Mouse (Mus musculus) MEL (cell line): ENCODE measurements around the gene Slc25a19. TPM values are rescaled to one million over a fixed set of nuclear protein-coding genes. Genes with fewer than 3 reads are reported as not detected.

Experiments
- DNase-seq: peaks from one replicate; pipeline ENCODE4 v3.0.0; 2011; ENCODE audit warnings: low read depth, low spot score
- H3K27ac ChIP-seq: 2 replicates; pipeline ENCODE4 v1.5.1; 2012; ENCODE audit warnings: low read depth, mild to moderate bottlenecking, control low read depth, low read length, moderate library complexity; ENCODE audit not compliant: control insufficient read depth
- H3K27me3 ChIP-seq, 2 experiments: fragments of 150-350 bp in 1 of 2; sonication (generic) in 1 of 2; 2 replicates each; pipeline ENCODE4 v1.6.1; 2012; ENCODE audit warnings: low read length in 2 of 2, mild to moderate bottlenecking in 2 of 2, improper control_type of control experiment in 1 of 2, moderate library complexity in 1 of 2; ENCODE audit not compliant: insufficient read depth in 2 of 2, control insufficient read depth in 1 of 2
- H3K36me3 ChIP-seq, 2 experiments: 2 replicates each; pipeline ENCODE4 v1.6.1; 2012 to 2014; ENCODE audit warnings: low read length in 2 of 2, improper control_type of control experiment in 1 of 2, inconsistent platforms in 1 of 2, mild to moderate bottlenecking in 1 of 2; ENCODE audit not compliant: insufficient read depth in 2 of 2, control insufficient read depth in 1 of 2
- H3K4me1 ChIP-seq, 2 experiments: fragments of 150-350 bp in 1 of 2; sonication (generic) in 1 of 2; 2 replicates each; pipeline ENCODE4 v1.6.1; 2012; ENCODE audit warnings: low read length in 2 of 2, improper control_type of control experiment in 1 of 2, mild to moderate bottlenecking in 1 of 2; ENCODE audit not compliant: insufficient read depth in 2 of 2, control insufficient read depth in 1 of 2
- H3K4me3 ChIP-seq, 2 experiments: fragments of 150-350 bp in 1 of 2; sonication (generic) in 1 of 2; 2 replicates each; pipeline ENCODE4 v1.5.1; 2012; ENCODE audit warnings: low read depth in 2 of 2, low read length in 2 of 2, mild to moderate bottlenecking in 2 of 2, moderate library complexity in 2 of 2, control low read depth in 1 of 2, improper control_type of control experiment in 1 of 2; ENCODE audit not compliant: control insufficient read depth in 1 of 2, insufficient read depth in 1 of 2
- H3K79me2 ChIP-seq: 2 replicates; pipeline ENCODE4 v1.6.1; 2012; ENCODE audit warnings: mild to moderate bottlenecking, low read length, moderate library complexity; ENCODE audit not compliant: control insufficient read depth, poor library complexity, insufficient read depth
- H3K9ac ChIP-seq: 2 replicates; pipeline ENCODE4 v1.6.1; 2012; ENCODE audit warnings: low read depth, mild to moderate bottlenecking, control low read depth, low read length, moderate library complexity; ENCODE audit not compliant: control insufficient read depth, poor library complexity, severe bottlenecking
- H3K9me3 ChIP-seq: fragments of 150-350 bp; sonication (generic); replicated peaks from 2 replicates; pipeline ENCODE4 v1.6.1; 2012; ENCODE audit warnings: mild to moderate bottlenecking, low read length, improper control_type of control experiment, moderate library complexity; ENCODE audit not compliant: insufficient read depth
- BHLHE40 ChIP-seq: IDR thresholded peaks from 2 replicates; pipeline ENCODE4 v1.6.1; 2012; ENCODE audit warnings: low read depth, mild to moderate bottlenecking, inconsistent platforms, low read length, improper control_type of control experiment, borderline replicate concordance
- CHD1 ChIP-seq: IDR thresholded peaks from 2 replicates; pipeline ENCODE4 v1.6.1; 2012; ENCODE audit warnings: low read depth, mild to moderate bottlenecking, inconsistent platforms, low read length, improper control_type of control experiment
- E2F4 ChIP-seq: IDR thresholded peaks from 2 replicates; pipeline ENCODE4 v1.6.1; 2011; ENCODE audit warnings: low read depth, low read length, improper control_type of control experiment, borderline replicate concordance
- ELF1 ChIP-seq: IDR thresholded peaks from 2 replicates; pipeline ENCODE4 v1.6.1; 2014; ENCODE audit warnings: low read depth, mild to moderate bottlenecking, inconsistent platforms, low read length, improper control_type of control experiment, moderate library complexity
- EP300 ChIP-seq, 2 experiments: IDR thresholded peaks; 2 replicates each; pipeline ENCODE4 v1.6.1; 2011; ENCODE audit warnings: improper control_type of control experiment in 2 of 2, low read length in 2 of 2, low read depth in 1 of 2, mild to moderate bottlenecking in 1 of 2
- ETS1 ChIP-seq: IDR thresholded peaks from 2 replicates; pipeline ENCODE4 v1.6.1; 2012; ENCODE audit warnings: low read depth, mild to moderate bottlenecking, inconsistent platforms, low read length, improper control_type of control experiment, moderate library complexity
- GATA1 ChIP-seq: IDR thresholded peaks from 2 replicates; pipeline ENCODE4 v1.6.1; 2011; ENCODE audit warnings: low read depth, low read length, improper control_type of control experiment
- KAT2A ChIP-seq: conservative IDR thresholded peaks from 2 replicates; pipeline ENCODE4 v1.6.1; 2012; ENCODE audit warnings: low read depth, low read length, improper control_type of control experiment, inconsistent platforms
- MAX ChIP-seq: IDR thresholded peaks from 2 replicates; pipeline ENCODE4 v1.6.1; 2011; ENCODE audit warnings: low read length, improper control_type of control experiment
- MAZ ChIP-seq: IDR thresholded peaks from 2 replicates; pipeline ENCODE4 v1.6.1; 2012; ENCODE audit warnings: low read depth, mild to moderate bottlenecking, inconsistent platforms, low read length, improper control_type of control experiment
- MXI1 ChIP-seq: IDR thresholded peaks from 2 replicates; pipeline ENCODE4 v1.6.1; 2011; ENCODE audit warnings: mild to moderate bottlenecking, low read depth, low read length, improper control_type of control experiment
- MYB ChIP-seq: IDR thresholded peaks from 2 replicates; pipeline ENCODE4 v1.6.1; 2011; ENCODE audit warnings: mild to moderate bottlenecking, low read depth, low read length, improper control_type of control experiment
- NELFE ChIP-seq: IDR thresholded peaks from 2 replicates; pipeline ENCODE4 v1.6.1; 2011; ENCODE audit warnings: low read depth, low read length, improper control_type of control experiment
- NRF1 ChIP-seq: IDR thresholded peaks from 2 replicates; pipeline ENCODE4 v1.6.1; 2014; ENCODE audit warnings: low read depth, mild to moderate bottlenecking, inconsistent platforms, low read length, improper control_type of control experiment, moderate library complexity; ENCODE audit not compliant: poor library complexity, insufficient read depth, severe bottlenecking
- POLR2A ChIP-seq, 2 experiments: IDR thresholded peaks; 2 replicates each; pipeline ENCODE4 v1.6.1; 2011 to 2012; ENCODE audit warnings: low read length in 2 of 2, mild to moderate bottlenecking in 2 of 2, control low read depth in 1 of 2, improper control_type of control experiment in 1 of 2, low read depth in 1 of 2, moderate library complexity in 1 of 2; ENCODE audit not compliant: control insufficient read depth in 1 of 2, insufficient read depth in 1 of 2, poor library complexity in 1 of 2
- POLR2AphosphoS5 ChIP-seq: IDR thresholded peaks from 2 replicates; pipeline ENCODE4 v1.6.1; 2012; ENCODE audit warnings: low read depth, borderline replicate concordance, mild to moderate bottlenecking, inconsistent platforms, low read length, moderate library complexity, mixed read lengths
- RCOR1 ChIP-seq: IDR thresholded peaks from 2 replicates; pipeline ENCODE4 v1.6.1; 2012; ENCODE audit warnings: low read depth, mild to moderate bottlenecking, inconsistent platforms, low read length, improper control_type of control experiment
- SIN3A ChIP-seq: IDR thresholded peaks from 2 replicates; pipeline ENCODE4 v1.6.1; 2012; ENCODE audit warnings: low read length, improper control_type of control experiment, inconsistent platforms
- SMC3 ChIP-seq: IDR thresholded peaks from 2 replicates; pipeline ENCODE4 v1.6.1; 2011; ENCODE audit warnings: low read depth, low read length, improper control_type of control experiment
- TAL1 ChIP-seq: IDR thresholded peaks from 2 replicates; pipeline ENCODE4 v1.6.1; 2012; ENCODE audit warnings: mild to moderate bottlenecking, inconsistent platforms, low read length, moderate library complexity, mixed read lengths
- TBP ChIP-seq: IDR thresholded peaks from 2 replicates; pipeline ENCODE4 v1.8.0; 2011; ENCODE audit warnings: low read depth, low read length, improper control_type of control experiment
- USF2 ChIP-seq, 2 experiments: IDR thresholded peaks; 2 replicates each; pipeline ENCODE4 v1.6.1; 2011 to 2012; ENCODE audit warnings: improper control_type of control experiment in 2 of 2, low read length in 2 of 2, borderline replicate concordance in 1 of 2, inconsistent platforms in 1 of 2, low read depth in 1 of 2, mild to moderate bottlenecking in 1 of 2; ENCODE audit not compliant: insufficient read depth in 1 of 2
- ZMIZ1 ChIP-seq: IDR thresholded peaks from 2 replicates; pipeline ENCODE4 v1.6.1; 2012; ENCODE audit warnings: low read depth, mild to moderate bottlenecking, inconsistent platforms, low read length, improper control_type of control experiment, moderate library complexity
- ZNF384 ChIP-seq: IDR thresholded peaks from 2 replicates; pipeline ENCODE4 v1.6.1; 2012; ENCODE audit warnings: low read depth, mild to moderate bottlenecking, inconsistent platforms, low read length, improper control_type of control experiment
- polyA plus RNA-seq, 2 experiments: library from polyadenylated mRNA; stranded (reverse) in 1 of 2; unstranded in 1 of 2; fragments of >175 nt in 1 of 2; fragments of >200 nt in 1 of 2; gene quantifications; 2 replicates each; pipeline versions ENCODE4 v1.2.1 to v1.2.4; 2012; ENCODE audit warnings: low replicate concordance in 2 of 2, low read depth in 1 of 2; ENCODE audit not compliant: insufficient read length in 2 of 2, insufficient read depth in 1 of 2, missing spikeins in 1 of 2
- total RNA-seq: library from RNA; depleted of rRNA; stranded (reverse); fragments of 300-350 nt; gene quantifications from 2 replicates; pipeline ENCODE4 v1.2.3, GENCODE M21; 2012

Slc25a19 gene
- total and polyA plus RNA-seq, 3 experiments: 35.3 to 43.1 TPM; not detected in 1

DNA sequence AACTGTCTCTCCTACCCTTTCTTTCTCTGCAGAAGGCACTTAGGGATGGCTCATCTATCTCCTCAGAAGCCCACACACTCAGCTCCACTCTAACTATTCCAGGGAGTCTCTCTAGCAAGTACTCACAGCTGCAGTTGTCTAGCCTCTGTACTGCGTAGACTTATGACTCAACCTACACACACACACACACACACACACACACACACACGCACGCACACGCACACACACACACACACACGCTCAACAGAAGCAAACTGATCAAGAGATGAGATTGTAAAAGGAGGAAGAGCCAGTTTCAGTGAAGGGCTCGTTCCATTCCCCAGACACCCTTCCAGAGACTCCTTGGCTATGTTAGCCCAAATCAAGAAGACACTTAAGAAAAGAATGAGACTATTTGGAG lies 30.4 kb upstream of the Slc25a19 start (continued):
- peak; percentile 69 for TF ChIP-seq GATA1

DNA sequence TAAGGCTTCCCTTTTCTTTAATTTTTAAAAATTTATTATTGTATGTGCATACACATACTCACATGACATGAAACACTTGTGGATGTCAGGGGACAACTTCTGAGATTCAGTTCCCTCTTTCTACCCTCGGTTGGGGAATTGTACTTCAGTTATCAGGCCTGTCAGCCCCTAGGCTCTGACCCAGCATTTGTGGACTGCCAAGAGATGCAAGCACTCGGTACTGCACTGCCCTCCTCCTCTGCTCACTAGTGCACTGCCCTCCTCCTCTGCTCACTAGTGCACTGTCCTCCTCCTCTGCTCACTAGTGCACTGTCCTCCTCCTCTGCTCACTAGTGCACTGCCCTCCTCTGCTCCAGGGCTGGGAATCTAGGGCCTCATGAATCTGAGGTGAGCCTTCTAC lies 26.0 kb upstream of the Slc25a19 start:
- DNase-seq: no peak
- H3K27me3 ChIP-seq: no peaks in the 10 kb centered on the region
- TF ChIP-seq NELFE (no peak), NRF1 (no peak), CHD1 (no peak), POLR2AphosphoS5 (no peak), ZNF384 (no peak), MAZ (no peak), MXI1 (no peak), TBP (no peak), POLR2A (IDR thresholded peaks at IDR 0.05; ENCODE audit: control insufficient read depth in 1 of 2, insufficient read depth in 1 of 2, low read depth in 1 of 2, low read length in 2 of 2, poor library complexity in 1 of 2) (no peak), ZMIZ1 (no peak), USF2 (IDR thresholded peaks at IDR 0.05; ENCODE audit: borderline replicate concordance in 1 of 2, insufficient read depth in 1 of 2, low read depth in 1 of 2, low read length in 2 of 2) (no peak), MYB (no peak)
- H3K4me1 ChIP-seq: peaks cover 5 to 6% of the 10 kb centered on the region in 2 experiments
- peaks cover 34% of the 10 kb centered on the region for H3K79me2 ChIP-seq
- H3K4me3 ChIP-seq: no peak overlapping the region
- H3K9me3 ChIP-seq: no peaks in the 10 kb centered on the region
- no peak overlapping the region for H3K9ac ChIP-seq
- peaks cover 6 to 42% of the 10 kb centered on the region in 2 experiments for H3K36me3 ChIP-seq
- no peak overlapping the region for H3K27ac ChIP-seq

DNA sequence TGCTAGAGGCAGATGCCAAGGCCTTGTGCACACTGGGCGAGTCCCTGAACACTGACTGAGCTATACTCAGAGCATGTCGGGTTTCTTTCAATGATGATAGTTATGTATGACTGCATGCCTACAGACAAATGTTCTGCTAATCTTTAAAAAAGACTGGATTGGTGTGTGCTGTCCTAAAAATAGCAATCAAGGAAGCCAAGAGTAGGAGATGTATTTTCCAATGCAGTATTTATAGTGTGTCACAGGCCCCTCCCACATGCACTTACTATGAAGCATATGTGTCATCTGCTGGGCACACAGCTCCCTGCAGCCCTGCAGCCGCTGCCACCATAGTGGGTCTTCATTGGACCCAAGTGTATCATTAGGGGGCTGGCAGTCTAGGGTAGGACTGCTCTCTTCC lies 25.1 kb upstream of the Slc25a19 start:
- no peaks in the 10 kb centered on the region for H3K27me3 ChIP-seq
- H3K4me3 ChIP-seq: no peak overlapping the region
- H3K27ac ChIP-seq: no peak overlapping the region
- H3K79me2 ChIP-seq: peaks cover 26% of the 10 kb centered on the region
- no peaks in the 10 kb centered on the region for H3K4me1 ChIP-seq
- TF ChIP-seq RCOR1: no peak
- TF ChIP-seq TBP: no peak
- no peak for TF ChIP-seq TAL1
- no peak for TF ChIP-seq SIN3A
- no peak for TF ChIP-seq MAX
- no peak for TF ChIP-seq CHD1
- no peak for TF ChIP-seq ZNF384
- TF ChIP-seq GATA1: no peak
- TF ChIP-seq MYB: no peak
- TF ChIP-seq KAT2A: no peak
- TF ChIP-seq NELFE: no peak
- TF ChIP-seq SMC3: no peak
- TF ChIP-seq ETS1: no peak
- TF ChIP-seq EP300 (IDR thresholded peaks at IDR 0.05; ENCODE audit: low read depth in 1 of 2, low read length in 2 of 2): no peak
- no peak for TF ChIP-seq E2F4
- TF ChIP-seq BHLHE40: no peak
- TF ChIP-seq ELF1: no peak
- peaks cover 0 to 45% of the 10 kb centered on the region in 2 experiments; a peak in 3 of 4 replicates for H3K36me3 ChIP-seq
- H3K9me3 ChIP-seq: no peaks in the 10 kb centered on the region
- DNase-seq: no peak
- no peak overlapping the region for H3K9ac ChIP-seq
